Mouse (Mus musculus) myocyte (in vitro differentiated cells): Measurements from ENCODE around the gene Als2cr12. TPM values are rescaled to one million over a fixed set of nuclear protein-coding genes. Genes with fewer than 3 reads are reported as not detected.
"Not testable (repeated sequence)": the region's sequence is repeated elsewhere in the genome, so short reads cannot be mapped to it uniquely, and the experiment has no call there.

Source experiments
- H3K27me3 ChIP-seq: one replicate; pipeline ENCODE4 v1.6.1; 2011; ENCODE audit not compliant: control insufficient read depth, insufficient read depth, insufficient read length
- H3K36me3 ChIP-seq: one replicate; pipeline ENCODE4 v1.6.1; 2011; ENCODE audit not compliant: control insufficient read depth, insufficient read depth
- H3K4me2 ChIP-seq: one replicate; pipeline ENCODE4 v1.6.1; 2011; ENCODE audit warnings: low read depth, control low read depth
- H3K4me3 ChIP-seq: one replicate; pipeline ENCODE4 v1.5.1; 2011; ENCODE audit warnings: mild to moderate bottlenecking, control low read depth, moderate library complexity
- H3K79me2 ChIP-seq: one replicate; pipeline ENCODE4 v1.6.1; 2011; ENCODE audit not compliant: control insufficient read depth, insufficient read depth
- H3ac ChIP-seq: one replicate; pipeline ENCODE4 v1.6.1; 2011; ENCODE audit not compliant: control insufficient read depth, insufficient read length
- CEBPB ChIP-seq: IDR thresholded peaks from 2 replicates; pipeline ENCODE4 v1.6.1; 2011; ENCODE audit warnings: mild to moderate bottlenecking, moderate library complexity; ENCODE audit not compliant: poor library complexity, insufficient read depth, severe bottlenecking
- E2F4 ChIP-seq: IDR thresholded peaks from one replicate; pipeline ENCODE4 v1.6.1; 2011; ENCODE audit warnings: mild to moderate bottlenecking, control low read depth, moderate library complexity; ENCODE audit not compliant: insufficient read depth
- MAX ChIP-seq: IDR thresholded peaks from one replicate; pipeline ENCODE4 v1.6.1; 2011; ENCODE audit warnings: low read depth, mild to moderate bottlenecking, control low read depth
- MYOD1 ChIP-seq, 3 experiments: IDR thresholded peaks; one replicate each; pipeline ENCODE4 v1.6.1; 2011; ENCODE audit warnings: control low read depth in 2 of 3, low read depth in 2 of 3, mild to moderate bottlenecking in 2 of 3, moderate library complexity in 1 of 3; ENCODE audit not compliant: insufficient read length in 2 of 3, control insufficient read depth in 1 of 3
- MYOG ChIP-seq, 3 experiments: IDR thresholded peaks; one replicate each; pipeline ENCODE4 v1.6.1; 2011; ENCODE audit warnings: control low read depth in 2 of 3, low read depth in 2 of 3, mild to moderate bottlenecking in 2 of 3; ENCODE audit not compliant: insufficient read length in 2 of 3, control insufficient read depth in 1 of 3, insufficient read depth in 1 of 3
- POLR2A ChIP-seq: IDR thresholded peaks from one replicate; pipeline ENCODE4 v1.6.1; 2011; ENCODE audit warnings: low read depth, mild to moderate bottlenecking, control low read depth, moderate library complexity; ENCODE audit not compliant: insufficient read length
- POLR2AphosphoS2 ChIP-seq: IDR thresholded peaks from one replicate; pipeline ENCODE4 v1.6.1; 2011; ENCODE audit warnings: low read depth, control low read depth; ENCODE audit not compliant: insufficient read length
- REST ChIP-seq: IDR thresholded peaks from one replicate; pipeline ENCODE4 v1.6.1; 2011; ENCODE audit warnings: mild to moderate bottlenecking, control low read depth, moderate library complexity; ENCODE audit not compliant: insufficient read depth, insufficient read length
- SRF ChIP-seq: IDR thresholded peaks from one replicate; pipeline ENCODE4 v1.6.1; 2011; ENCODE audit warnings: low read depth; ENCODE audit not compliant: control insufficient read depth, insufficient read length
- TCF12 ChIP-seq: IDR thresholded peaks from one replicate; pipeline ENCODE4 v1.6.1; 2011; ENCODE audit warnings: mild to moderate bottlenecking, control low read depth; ENCODE audit not compliant: poor library complexity, insufficient read depth, severe bottlenecking
- TCF3 ChIP-seq: IDR thresholded peaks from one replicate; pipeline ENCODE4 v1.6.1; 2011; ENCODE audit warnings: low read depth, control low read depth; ENCODE audit not compliant: insufficient read length
- USF1 ChIP-seq: IDR thresholded peaks from one replicate; pipeline ENCODE4 v1.6.1; 2011; ENCODE audit warnings: low read depth, mild to moderate bottlenecking, control low read depth, moderate library complexity
- polyA plus RNA-seq: library from polyadenylated mRNA; unstranded; fragments of >200 nt; fragmentation: generic; extraction: Trizol; gene quantifications from one replicate; pipeline ENCODE4 v1.2.1, GENCODE M21; 2012; ENCODE audit warnings: missing spikeins

Gene Als2cr12
- 0.07 TPM for polyA plus RNA-seq

DNA sequence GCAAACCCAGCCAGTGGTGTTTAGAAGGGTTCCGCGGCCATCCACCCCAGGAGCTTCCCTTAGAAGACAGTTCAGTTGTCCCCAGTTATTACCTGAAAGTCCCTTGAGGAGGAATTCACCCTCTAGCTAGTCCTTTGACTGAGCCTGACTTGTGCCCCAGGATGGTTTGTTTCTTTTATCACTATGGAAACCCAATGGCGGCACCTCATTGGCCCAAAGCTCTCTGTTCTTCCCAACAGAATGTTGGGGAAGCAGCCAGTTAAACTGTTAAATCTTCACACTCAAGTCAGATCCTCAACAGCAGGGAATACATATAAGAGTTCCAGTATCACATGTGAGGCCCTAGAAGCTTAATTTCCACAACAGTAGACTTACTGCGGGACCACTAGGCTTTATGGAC lies at the start of gene Als2cr12:
Als2cr12 (minus strand) TSS at position 180 of the 400 bp plus-strand sequence.
- H3K79me2 ChIP-seq, H3ac ChIP-seq, H3K36me3 ChIP-seq, H3K4me2 ChIP-seq, H3K27me3 ChIP-seq, H3K4me3 ChIP-seq: not testable (repeated sequence)

DNA sequence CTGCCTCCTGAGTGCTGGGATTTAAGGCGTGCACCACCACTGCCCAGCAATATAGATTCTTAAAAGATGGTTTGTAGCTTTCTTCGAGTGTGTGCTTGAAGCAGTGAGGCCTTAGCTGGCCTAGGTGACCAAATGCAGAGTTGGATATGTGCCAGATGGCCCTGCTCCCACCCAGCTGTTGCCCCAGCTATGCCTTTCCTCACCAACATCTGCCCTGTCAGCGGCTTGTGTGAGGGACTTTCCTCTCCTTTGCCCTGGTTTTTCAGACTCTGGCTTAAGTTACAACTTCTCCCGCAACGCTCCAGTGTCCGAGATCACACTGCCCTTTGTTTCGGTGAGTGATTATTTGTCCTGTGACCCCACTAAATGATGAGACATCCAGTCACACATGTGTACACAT lies 48.9 kb upstream of the Als2cr12 start:
- Histone ChIP-seq H3K79me2 (peaks cover 22% of the 10 kb centered on the region), H3K36me3 (peaks cover 87% of the 10 kb centered on the region), H3K4me2 (no peak overlapping the region), H3K27me3 (no peaks in the 10 kb centered on the region), H3K4me3 (no peak overlapping the region), H3ac (no peak overlapping the region)
- TF ChIP-seq MYOD1 (IDR thresholded peaks at IDR 0.05; ENCODE audit: control insufficient read depth in 1 of 3, insufficient read length in 2 of 3, low read depth in 2 of 3) (peak in 2 of 3 experiments; percentile 82 to 85), MYOG (IDR thresholded peaks at IDR 0.05; ENCODE audit: control insufficient read depth in 1 of 3, insufficient read depth in 1 of 3, insufficient read length in 2 of 3, low read depth in 2 of 3) (peak in 2 of 3 experiments; percentile 29 to 59), TCF3 (no peak), CEBPB (no peak)

DNA sequence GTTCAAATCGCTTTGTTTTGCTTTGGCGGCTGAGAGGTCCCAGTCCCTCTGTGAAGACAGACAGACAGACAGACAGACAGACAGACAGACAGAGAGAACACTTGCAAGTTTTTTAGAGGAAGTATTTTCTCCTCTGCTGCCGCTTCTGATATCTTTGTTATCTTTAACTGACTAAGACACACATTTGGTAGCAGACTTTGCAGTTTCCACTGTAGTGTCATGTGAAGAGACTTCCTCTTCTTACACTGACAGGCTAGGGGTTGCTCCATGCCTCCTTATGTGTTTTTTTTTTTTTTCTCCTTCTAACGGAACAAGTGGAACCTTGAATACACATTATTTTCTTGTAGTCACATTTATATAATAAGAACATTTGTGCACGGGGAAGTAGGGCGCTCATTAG lies 47.5 kb upstream of the Als2cr12 start:
- peaks cover 21% of the 10 kb centered on the region for H3K79me2 ChIP-seq
- no peak overlapping the region for H3K4me3 ChIP-seq
- TF ChIP-seq SRF (no peak), POLR2AphosphoS2 (no peak), USF1 (no peak), MYOG (IDR thresholded peaks at IDR 0.05; ENCODE audit: control insufficient read depth in 1 of 3, insufficient read depth in 1 of 3, insufficient read length in 2 of 3, low read depth in 2 of 3) (no peak), CEBPB (no peak), MAX (no peak), POLR2A (no peak), MYOD1 (IDR thresholded peaks at IDR 0.05; ENCODE audit: control insufficient read depth in 1 of 3, insufficient read length in 2 of 3, low read depth in 2 of 3) (no peak), E2F4 (no peak), TCF12 (no peak)
- peaks cover 82% of the 10 kb centered on the region for H3K36me3 ChIP-seq
- no peaks in the 10 kb centered on the region for H3K27me3 ChIP-seq
- no peak overlapping the region for H3ac ChIP-seq
- peak overlapping the region; percentile 43 for H3K4me2 ChIP-seq

DNA sequence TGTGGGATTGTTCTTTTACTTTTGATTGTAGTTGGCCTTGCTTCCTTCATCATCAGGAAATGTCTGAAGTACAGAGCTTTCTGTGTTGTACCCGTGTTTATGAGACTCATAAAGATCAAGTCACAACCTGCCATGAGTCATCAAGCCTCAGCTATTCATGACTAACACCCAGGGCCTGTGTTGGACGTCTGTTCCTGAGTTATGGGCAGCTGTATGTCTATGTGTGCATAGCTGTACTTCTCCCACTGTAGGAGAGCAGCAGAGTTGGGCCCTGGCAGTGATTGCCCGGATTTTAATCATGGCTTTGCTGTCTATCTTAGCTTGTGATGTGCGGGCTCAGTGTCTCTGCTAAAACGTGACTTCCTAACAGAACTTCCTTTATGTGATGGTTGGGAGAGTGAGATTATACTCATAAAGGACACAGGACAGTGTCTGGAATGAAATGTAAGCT lies 46.8 kb upstream of the Als2cr12 start:
- peak overlapping the region; percentile 43 for H3K4me2 ChIP-seq
- H3ac ChIP-seq: no peak overlapping the region
- H3K79me2 ChIP-seq: peaks cover 16% of the 10 kb centered on the region
- no peak overlapping the region for H3K4me3 ChIP-seq
- peaks cover 82% of the 10 kb centered on the region for H3K36me3 ChIP-seq
- no peak for TF ChIP-seq E2F4
- no peak for TF ChIP-seq CEBPB
- peak in 1 of 3 experiments; percentile 35 for TF ChIP-seq MYOG (IDR thresholded peaks at IDR 0.05; ENCODE audit: control insufficient read depth in 1 of 3, insufficient read depth in 1 of 3, insufficient read length in 2 of 3, low read depth in 2 of 3)
- TF ChIP-seq REST: no peak
- TF ChIP-seq TCF12: peak; percentile 35
- TF ChIP-seq TCF3: peak; percentile 22
- TF ChIP-seq MYOD1 (IDR thresholded peaks at IDR 0.05; ENCODE audit: control insufficient read depth in 1 of 3, insufficient read length in 2 of 3, low read depth in 2 of 3): peak in 2 of 3 experiments; percentile 66 to 67
- H3K27me3 ChIP-seq: no peaks in the 10 kb centered on the region

DNA sequence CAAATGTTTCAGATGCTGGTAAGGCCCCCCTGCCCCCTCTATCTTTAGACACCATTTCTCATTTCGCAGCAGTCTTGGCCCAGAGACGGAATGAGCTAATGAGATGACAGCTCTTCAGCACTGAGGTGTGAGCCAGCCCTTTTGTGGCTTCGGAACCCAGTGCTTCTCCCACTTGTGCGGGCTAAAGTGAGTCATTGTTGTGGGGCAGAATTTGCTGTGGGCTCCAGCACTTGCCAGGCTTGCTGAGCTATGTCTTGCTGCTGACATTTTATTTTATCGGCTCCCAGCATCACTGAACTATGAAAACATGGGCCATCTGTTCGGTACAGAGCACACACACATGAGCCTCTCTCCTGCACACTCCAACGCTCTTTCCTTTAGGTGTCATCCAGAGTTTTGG lies 43.7 kb upstream of the Als2cr12 start:
- H3K36me3 ChIP-seq: peaks cover 84% of the 10 kb centered on the region
- H3K4me3 ChIP-seq: no peak overlapping the region
- H3K4me2 ChIP-seq: no peak overlapping the region
- H3ac ChIP-seq: no peak overlapping the region
- H3K27me3 ChIP-seq: no peaks in the 10 kb centered on the region
- TF ChIP-seq CEBPB (no peak), POLR2A (no peak), TCF12 (no peak), MYOD1 (IDR thresholded peaks at IDR 0.05; ENCODE audit: control insufficient read depth in 1 of 3, insufficient read length in 2 of 3, low read depth in 2 of 3) (no peak), MAX (no peak), E2F4 (no peak), POLR2AphosphoS2 (no peak), USF1 (no peak), REST (no peak), TCF3 (no peak), MYOG (IDR thresholded peaks at IDR 0.05; ENCODE audit: control insufficient read depth in 1 of 3, insufficient read depth in 1 of 3, insufficient read length in 2 of 3, low read depth in 2 of 3) (no peak), SRF (no peak)
- H3K79me2 ChIP-seq: peaks cover 9% of the 10 kb centered on the region
